ENCODE assay signal across 7 mouse cellular contexts in genomic region chr1:162570931-162571601, GRCm38 (mm10). TPM values are rescaled to one million over a fixed set of nuclear protein-coding genes. Genes with fewer than 3 reads are reported as not detected.
DNase-seq lines count a peak whose midpoint lies in the region; ATAC-seq lines count a peak whose summit lies in the region.

No protein-coding gene starts in this region.

- H3K27ac ChIP-seq in heart, embryonic 11.5 days (ENCODE audit: low read depth, low read length), result peak overlapping the region; percentile 92
- H3K27ac ChIP-seq in lung, embryonic 15.5 days, result peak overlapping the region; percentile 92

- H3K27me3 ChIP-seq in heart, embryonic 11.5 days (ENCODE audit: control insufficient read depth, insufficient read depth, low read length), result no peaks in the 10 kb centered on the region
- H3K27me3 ChIP-seq in lung, embryonic 15.5 days, result no peaks in the 10 kb centered on the region

- H3K4me2 ChIP-seq in heart, embryonic 11.5 days, result peak overlapping the region; percentile 76
- peak overlapping the region; percentile 70 for H3K4me2 ChIP-seq in lung, embryonic 15.5 days

- H3K4me1 ChIP-seq in heart, embryonic 11.5 days (ENCODE audit: control insufficient read depth, insufficient read depth, low read length), result 0 out of 2 replicates have a peak, but pooled peaks cover 3% of the 10 kb centered on the region
- peaks cover 6% of the 10 kb centered on the region; the same call in 1 of the 2 replicates for H3K4me1 ChIP-seq in lung, embryonic 15.5 days

- peak; percentile 73 for DNase-seq in 416B (ENCODE audit: low read depth)
- peak; percentile 32 for DNase-seq in kidney, postnatal 14 days
- peak; percentile 45 for DNase-seq in retina, embryonic 14.5 days (ENCODE audit: low spot score)

- peaks cover 11% of the 10 kb centered on the region for H3K36me3 ChIP-seq in heart, embryonic 11.5 days (ENCODE audit: control insufficient read depth, insufficient read depth, low read length)
- peaks cover 11% of the 10 kb centered on the region for H3K36me3 ChIP-seq in lung, embryonic 15.5 days

- WGBS in heart, embryonic 11.5 days (ENCODE audit: insufficient replicate concordance), result 1% methylated on average over 46 of the region's 46 CpGs
- WGBS in lung, embryonic 15.5 days, result 1% methylated on average over 46 of the region's 46 CpGs

- peak overlapping the region; percentile 87 for H3K9ac ChIP-seq in heart, embryonic 11.5 days (ENCODE audit: low read depth, low read length)
- peak overlapping the region; percentile 98 for H3K9ac ChIP-seq in lung, embryonic 15.5 days

- H3K4me3 ChIP-seq in heart, embryonic 11.5 days (ENCODE audit: low read depth, low read length), result peak overlapping the region; percentile 97
- peak overlapping the region; percentile 98 for H3K4me3 ChIP-seq in lung, embryonic 15.5 days

- peak; percentile 77 for ATAC-seq in CD4-positive, CD25-positive, alpha-beta regulatory T cell, adult 4 months
- ATAC-seq in common myeloid progenitor, adult 5-6 weeks (replicated peaks; ENCODE audit: low read depth, poor library complexity, severe bottlenecking), result peak; percentile 59
- ATAC-seq in heart, embryonic 11.5 days (replicated peaks; ENCODE audit: insufficient number of reproducible peaks, low FRiP score, low TSS enrichment), result no peak
- peak; percentile 37; the same call in 1 of the 2 replicates for ATAC-seq in lung, embryonic 15.5 days (ENCODE audit: borderline replicate concordance, extremely low read depth, low FRiP score, low TSS enrichment)

- H3K9me3 ChIP-seq in heart, embryonic 11.5 days (replicated peaks; ENCODE audit: control insufficient read depth, low read length), result no peaks in the 10 kb centered on the region; the same call in 1 of the 2 replicates
- H3K9me3 ChIP-seq in lung, embryonic 15.5 days, result no peaks in the 10 kb centered on the region

RNA-seq across cellular contexts. Expression of gene Vamp4, which starts 0.8 kb away (rescaled TPM):
- 100 to 1,000 TPM in 1 of 2 experiments, 10 to 100 TPM in 1; 91.3 to 111 TPM for polyA plus RNA-seq in CD4-positive, CD25-positive, alpha-beta regulatory T cell, adult 4 months (2017; shearing (Covaris generic))
- 11.4 and 19.4 TPM in 2 replicates for total RNA-seq in common myeloid progenitor, adult 5-6 weeks (2017)
- 37.7 and 39.9 TPM in 2 replicates for polyA plus RNA-seq in heart, embryonic 11.5 days (2014; fragmentation: Nextera tagmentation; extraction: Ambion mirVana)
- 49.7 and 53.6 TPM in 2 replicates for polyA plus RNA-seq in lung, embryonic 15.5 days (2015; fragmentation: Nextera tagmentation; extraction: Ambion mirVana)

RNA-seq across cellular contexts. Expression of gene Mettl13, which starts 22.7 kb away (rescaled TPM):
- polyA plus RNA-seq in CD4-positive, CD25-positive, alpha-beta regulatory T cell, adult 4 months (2017; shearing (Covaris generic)), result 10 to 100 TPM in 1 of 2 experiments, 1 to 10 TPM in 1; 5.9 to 16.8 TPM
- total RNA-seq in common myeloid progenitor, adult 5-6 weeks (2017), result 27.5 and 30.3 TPM in 2 replicates
- 8.1 and 8.8 TPM in 2 replicates for polyA plus RNA-seq in heart, embryonic 11.5 days (2014; fragmentation: Nextera tagmentation; extraction: Ambion mirVana)
- polyA plus RNA-seq in lung, embryonic 15.5 days (2015; fragmentation: Nextera tagmentation; extraction: Ambion mirVana), result 22.6 and 23.4 TPM in 2 replicates
